Mouse (Mus musculus): ENCODE results near the gene Rhbdd1.

GRCm38 (mm10) chr1:82443517-82443916 is 127.3 kb downstream of the Rhbdd1 start:
- TF ChIP-seq CTCF (conservative IDR thresholded peaks at IDR 0.05; ENCODE audit: insufficient read depth, insufficient read length, low read depth, low read length): no peak
- TF ChIP-seq POLR2A (IDR thresholded peaks at IDR 0.05; ENCODE audit: low read depth, low read length): no peak
